Mouse (Mus musculus): Measurements from ENCODE around the gene C730034F03Rik.

DNA sequence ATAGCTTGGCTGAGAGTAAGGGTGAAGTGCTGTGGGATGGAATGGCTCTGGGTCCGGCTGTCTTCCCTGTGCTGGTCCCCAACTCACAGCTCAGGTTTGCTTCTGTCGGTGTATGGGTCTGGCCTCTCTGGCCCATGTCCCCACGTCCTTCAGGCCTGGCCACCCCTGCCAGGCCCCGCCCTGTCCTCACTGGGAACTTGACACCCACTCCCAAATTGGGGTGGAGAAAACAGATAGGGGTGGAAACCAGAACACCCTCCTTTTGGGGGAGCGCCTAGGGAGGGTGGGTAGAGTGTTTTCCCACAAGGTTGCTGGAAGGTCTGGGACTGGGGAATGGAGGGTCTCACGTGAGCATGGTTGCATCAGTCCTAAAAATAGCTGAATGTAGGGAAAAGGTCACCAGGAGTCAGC lies 3.7 kb upstream of the C730034F03Rik start, which contains the start of gene Cpt1b:
- TF ChIP-seq CTCF (IDR thresholded peaks at IDR 0.05; ENCODE audit: borderline replicate concordance, control insufficient read depth, extremely low read depth, insufficient read depth, low read length, poor library complexity) = no peak
- TF ChIP-seq POLR2A (IDR thresholded peaks at IDR 0.05; ENCODE audit: control insufficient read depth, extremely low read depth, insufficient read depth, low read length, poor library complexity) = no peak
